Mouse (Mus musculus): ENCODE data around the gene Scg3.

GRCm38 (mm10) chr9:75645405-75645804 lies 38.5 kb downstream of the Scg3 start:
- TF ChIP-seq GATA1 (IDR thresholded peaks at IDR 0.05; ENCODE audit: low read length) (no peak), TAL1 (IDR thresholded peaks at IDR 0.05; ENCODE audit: low read length) (no peak)
